Mouse (Mus musculus): ENCODE measurements around the gene Opa3.
"Not testable (repeated sequence)": the region's sequence is repeated elsewhere in the genome, so short reads cannot be mapped to it uniquely, and the experiment has no call there.

Opa3 gene

GRCm38 (mm10) chr7:19281680-19282304 lies 53.7 kb downstream of the Opa3 start:
- DNase-seq (ENCODE audit: low spot score): not testable (repeated sequence)

- DNase-seq (ENCODE audit: low spot score): peak; percentile 94
Observed at GRCm38 (mm10) chr7:19282385-19282784, 54.3 kb downstream of the Opa3 start, which contains the start of gene Rtn2. Gene Rtn2 (plus strand): TSS chr7:19282624.

- no peak for DNase-seq (ENCODE audit: low spot score)
Observed at GRCm38 (mm10) chr7:19282791-19283405, 54.8 kb downstream of the Opa3 start.

- no peak for DNase-seq (ENCODE audit: low spot score)
Observed at GRCm38 (mm10) chr7:19283406-19283804, 55.3 kb downstream of the Opa3 start.

- DNase-seq (ENCODE audit: low spot score): peak; percentile 72
Observed at GRCm38 (mm10) chr7:19284763-19285162, 56.6 kb downstream of the Opa3 start.

GRCm38 (mm10) chr7:19290969-19291596 lies 62.9 kb downstream of the Opa3 start:
- DNase-seq (ENCODE audit: low spot score): peak; percentile 60

GRCm38 (mm10) chr7:19295503-19296185 lies 67.5 kb downstream of the Opa3 start:
- peak; percentile 83 for DNase-seq (ENCODE audit: low spot score)

- DNase-seq (ENCODE audit: low spot score): no peak
Observed at GRCm38 (mm10) chr7:19297034-19297433, 68.9 kb downstream of the Opa3 start.

GRCm38 (mm10) chr7:19297794-19298193 lies 69.7 kb downstream of the Opa3 start:
- DNase-seq (ENCODE audit: low spot score): no peak

GRCm38 (mm10) chr7:19299194-19299593 lies 71.1 kb downstream of the Opa3 start:
- no peak for DNase-seq (ENCODE audit: low spot score)

- DNase-seq (ENCODE audit: low spot score): peak; percentile 80
Observed at GRCm38 (mm10) chr7:19300501-19301421, 72.6 kb downstream of the Opa3 start.

GRCm38 (mm10) chr7:19301461-19302263 lies 73.5 kb downstream of the Opa3 start:
- DNase-seq (ENCODE audit: low spot score): no peak

- no peak for DNase-seq (ENCODE audit: low spot score)
Observed at GRCm38 (mm10) chr7:19302264-19303045, 74.3 kb downstream of the Opa3 start.

GRCm38 (mm10) chr7:19303046-19303305 lies 74.8 kb downstream of the Opa3 start:
- no peak for DNase-seq (ENCODE audit: low spot score)

GRCm38 (mm10) chr7:19303770-19304169 lies 75.6 kb downstream of the Opa3 start:
- no peak for DNase-seq (ENCODE audit: low spot score)

- DNase-seq (ENCODE audit: low spot score): no peak
Observed at GRCm38 (mm10) chr7:19304501-19305412, 76.6 kb downstream of the Opa3 start.

GRCm38 (mm10) chr7:19305413-19305735 lies 77.2 kb downstream of the Opa3 start:
- no peak for DNase-seq (ENCODE audit: low spot score)
